Mouse (Mus musculus): ENCODE measurements around the gene Cped1.
A peak's percentile ranks its signal among the peaks of the same experiment; 100 is the strongest.
"Not testable (repeated sequence)": the region's sequence is repeated elsewhere in the genome, so short reads cannot be mapped to it uniquely, and the experiment has no call there.

Gene Cped1

DNA sequence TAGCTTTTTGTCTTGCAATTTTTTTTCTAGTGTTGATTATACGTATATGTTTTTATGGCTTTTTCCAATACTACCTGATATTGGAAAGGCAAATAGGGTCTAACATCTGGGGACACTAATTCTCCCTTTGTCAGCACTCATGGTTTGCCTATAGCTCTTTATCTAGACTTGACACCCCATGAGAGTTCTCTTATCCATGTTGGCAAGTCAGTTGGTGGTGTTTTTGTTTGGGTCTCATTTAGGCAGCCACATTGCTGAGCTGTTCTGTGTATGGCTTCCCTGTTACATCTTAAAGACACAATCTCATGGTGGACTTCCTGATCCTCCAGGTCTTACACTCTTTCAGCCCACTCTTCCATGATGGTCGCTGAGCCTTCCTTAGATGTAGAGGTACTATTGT is 42.1 kb downstream of the Cped1 start:
- no peak for DNase-seq

GRCm38 (mm10) chr6:22030381-22030780 is 44.7 kb downstream of the Cped1 start:
- DNase-seq: no peak

- no peak for DNase-seq
Measured at GRCm38 (mm10) chr6:22033188-22033587, 47.5 kb downstream of the Cped1 start.

- no peak for DNase-seq
Measured at GRCm38 (mm10) chr6:22035408-22035807, 49.7 kb downstream of the Cped1 start.

GRCm38 (mm10) chr6:22035895-22036294 is 50.2 kb downstream of the Cped1 start:
- no peak for DNase-seq

- DNase-seq: no peak
Measured at GRCm38 (mm10) chr6:22036396-22036795, 50.7 kb downstream of the Cped1 start.

- DNase-seq: no peak
Measured at GRCm38 (mm10) chr6:22036911-22037310, 51.2 kb downstream of the Cped1 start.

- DNase-seq: no peak
Measured at GRCm38 (mm10) chr6:22037441-22038050, 51.8 kb downstream of the Cped1 start.

DNA sequence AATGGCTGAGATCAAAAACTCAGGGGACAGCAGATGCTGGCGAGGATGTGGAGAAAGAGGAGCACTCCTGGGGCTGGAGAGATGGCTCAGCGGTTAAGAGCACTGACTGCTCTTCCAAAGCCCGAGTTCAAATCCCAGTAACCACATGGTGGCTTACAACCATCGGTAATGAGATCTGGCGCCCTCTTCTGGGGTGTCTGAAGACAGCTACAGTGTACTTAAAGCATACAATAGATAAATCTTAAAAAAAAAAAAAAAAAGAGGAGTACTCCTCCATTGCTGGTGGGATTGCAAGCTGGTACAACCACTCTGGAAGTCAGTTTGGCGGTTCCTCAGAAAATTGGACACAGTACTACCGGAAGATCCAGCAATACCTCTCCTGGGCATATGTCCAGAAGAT is 54.0 kb downstream of the Cped1 start:
- not testable (repeated sequence) for DNase-seq

DNA sequence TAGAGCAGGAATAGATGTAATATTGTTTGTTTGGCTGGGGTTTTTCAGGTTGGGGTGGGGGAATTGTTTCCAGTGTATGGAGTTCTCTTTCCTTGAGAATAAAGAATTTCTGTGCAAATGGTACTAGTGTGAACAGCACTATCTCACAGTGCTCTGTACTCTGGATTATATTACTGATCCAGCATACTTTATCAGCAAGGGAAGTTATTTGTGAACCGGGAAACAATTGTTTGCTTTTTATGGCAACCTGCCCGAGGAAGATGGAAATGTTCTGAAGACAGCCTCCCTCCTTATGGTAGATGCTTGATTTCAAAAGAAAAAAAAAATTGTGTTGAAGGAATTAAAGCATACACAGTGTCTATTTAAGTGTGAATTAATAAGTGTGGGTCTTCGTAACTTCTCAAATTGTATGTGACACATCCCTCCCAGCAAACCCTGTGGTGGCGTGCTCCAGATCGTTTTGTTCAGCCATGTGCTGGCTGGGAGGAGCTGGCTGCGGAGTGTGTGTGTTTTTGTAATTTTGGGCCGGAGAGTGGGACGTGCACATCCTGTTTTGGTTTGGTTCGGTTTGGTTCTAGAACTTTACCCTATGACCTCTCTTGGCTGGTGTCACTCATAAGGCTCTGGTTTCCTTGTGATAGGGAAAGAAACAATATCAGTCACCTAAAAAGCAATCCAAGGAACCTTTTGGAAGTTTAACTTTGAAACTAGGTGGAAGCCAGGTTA is 59.3 kb downstream of the Cped1 start:
- DNase-seq: peak; percentile 42

GRCm38 (mm10) chr6:22047101-22047500 is 61.4 kb downstream of the Cped1 start:
- peak; percentile 48 for DNase-seq

GRCm38 (mm10) chr6:22049093-22049492 is 63.4 kb downstream of the Cped1 start:
- no peak for DNase-seq

DNA sequence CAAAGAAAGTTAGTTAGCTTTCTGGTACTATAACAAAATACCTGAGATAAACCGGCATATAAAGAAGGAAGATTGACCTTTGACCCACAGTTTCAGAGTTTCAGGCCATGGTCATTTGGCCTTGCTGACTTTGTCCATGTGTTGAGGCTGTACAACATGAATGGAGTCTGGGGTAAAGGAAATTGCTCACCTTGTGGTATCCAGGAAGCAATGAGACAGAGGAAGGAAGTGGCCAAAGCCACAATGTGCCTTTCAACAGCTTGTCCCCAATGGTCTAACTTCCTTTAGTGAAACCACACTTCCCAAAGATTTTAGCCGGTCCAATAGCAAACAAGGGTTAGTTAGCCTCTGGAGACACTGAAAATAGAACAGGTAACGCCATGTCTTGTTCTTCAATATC is 65.8 kb downstream of the Cped1 start:
- peak; percentile 13 for DNase-seq

GRCm38 (mm10) chr6:22053014-22053413 is 67.3 kb downstream of the Cped1 start:
- no peak for DNase-seq

DNA sequence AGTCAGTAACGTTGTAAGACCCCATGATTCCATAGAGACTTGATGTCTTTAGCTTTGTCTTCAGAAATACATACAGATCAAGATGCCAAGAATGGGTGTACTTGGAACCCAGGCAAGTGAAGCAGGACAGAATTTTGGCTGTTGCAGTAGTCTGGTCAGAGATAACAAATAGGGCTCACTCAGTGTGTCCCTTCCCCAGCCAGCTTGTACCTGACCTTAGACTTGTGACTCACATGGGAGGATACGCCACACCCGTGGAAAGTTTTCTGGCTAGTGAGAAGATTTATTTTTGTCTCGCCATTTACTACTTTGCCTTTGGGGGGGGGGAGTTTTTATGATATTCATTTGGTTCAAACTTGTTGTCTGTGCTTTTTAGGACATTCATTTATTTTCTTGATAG is 78.6 kb downstream of the Cped1 start:
- DNase-seq: peak; percentile 33

GRCm38 (mm10) chr6:22070603-22071322 is 85.0 kb downstream of the Cped1 start:
- DNase-seq: no peak

- peak; percentile 12 for DNase-seq
Measured at GRCm38 (mm10) chr6:22071323-22071840, 85.7 kb downstream of the Cped1 start.

DNA sequence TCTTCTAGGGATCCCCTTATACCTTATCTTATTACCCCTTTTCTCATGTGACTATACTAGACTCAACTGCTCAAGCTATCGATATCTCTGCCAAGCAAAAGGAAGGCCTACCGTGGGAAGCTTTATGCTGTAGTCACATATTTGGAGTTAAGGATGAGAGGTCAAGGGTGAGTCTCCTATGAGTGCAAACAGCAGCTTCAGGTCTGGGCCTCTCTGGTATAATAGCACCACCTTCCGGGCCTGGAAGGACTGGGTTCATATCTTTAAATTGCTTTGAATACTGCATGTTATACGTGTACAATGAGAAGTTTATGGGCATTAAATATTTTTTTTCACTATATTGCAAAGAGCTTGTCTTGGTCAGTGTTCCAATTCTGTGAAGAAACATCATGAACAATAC is 87.0 kb downstream of the Cped1 start:
- DNase-seq: no peak

GRCm38 (mm10) chr6:22074232-22075083 is 88.7 kb downstream of the Cped1 start:
- DNase-seq: no peak

DNA sequence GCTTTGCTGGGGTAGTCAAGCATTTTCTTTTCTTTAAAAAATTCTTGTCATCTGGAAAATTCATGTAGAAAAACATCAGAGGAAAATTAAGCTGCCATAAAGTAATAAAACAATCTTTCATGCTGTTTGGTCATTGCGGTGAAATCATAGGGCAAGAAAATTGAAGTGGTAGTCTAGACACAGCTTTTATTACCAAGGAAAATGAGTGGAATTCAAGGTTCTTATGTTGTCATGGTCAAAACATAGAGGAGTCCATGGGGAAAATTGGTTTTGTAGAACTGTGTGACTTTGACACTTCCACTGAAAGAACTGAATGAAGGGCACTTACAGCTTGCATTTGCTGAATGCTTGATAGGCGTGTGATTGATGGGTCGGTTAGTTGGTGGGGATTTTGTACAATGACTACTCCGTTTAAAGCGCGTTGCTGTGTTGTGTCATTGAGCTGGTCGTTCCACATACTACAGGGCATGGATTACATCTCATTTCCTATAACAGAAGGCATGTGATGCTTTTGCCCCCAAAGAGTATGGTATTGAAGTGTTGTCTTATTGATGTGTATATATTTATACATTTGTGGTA is 93.1 kb downstream of the Cped1 start:
- DNase-seq: no peak

DNA sequence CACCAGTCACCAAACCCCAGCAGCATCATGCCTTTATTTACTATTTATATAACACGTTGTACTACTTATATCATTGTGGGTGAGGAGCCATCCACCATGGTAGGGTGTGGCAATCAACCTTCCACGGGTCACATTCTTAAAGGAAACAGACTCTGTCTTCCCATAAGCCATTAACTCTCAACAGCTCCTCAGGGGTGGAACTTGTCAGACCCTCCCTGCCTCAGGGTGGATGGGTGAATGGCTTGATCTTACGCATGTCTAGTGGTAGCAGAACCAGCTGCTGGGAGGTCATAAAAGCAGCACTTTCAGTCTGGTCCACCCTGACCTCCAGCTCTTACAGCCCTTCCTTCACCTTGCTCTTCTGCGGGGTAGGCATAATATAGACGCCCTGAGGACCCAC is 100.3 kb downstream of the Cped1 start:
- no peak for DNase-seq

DNA sequence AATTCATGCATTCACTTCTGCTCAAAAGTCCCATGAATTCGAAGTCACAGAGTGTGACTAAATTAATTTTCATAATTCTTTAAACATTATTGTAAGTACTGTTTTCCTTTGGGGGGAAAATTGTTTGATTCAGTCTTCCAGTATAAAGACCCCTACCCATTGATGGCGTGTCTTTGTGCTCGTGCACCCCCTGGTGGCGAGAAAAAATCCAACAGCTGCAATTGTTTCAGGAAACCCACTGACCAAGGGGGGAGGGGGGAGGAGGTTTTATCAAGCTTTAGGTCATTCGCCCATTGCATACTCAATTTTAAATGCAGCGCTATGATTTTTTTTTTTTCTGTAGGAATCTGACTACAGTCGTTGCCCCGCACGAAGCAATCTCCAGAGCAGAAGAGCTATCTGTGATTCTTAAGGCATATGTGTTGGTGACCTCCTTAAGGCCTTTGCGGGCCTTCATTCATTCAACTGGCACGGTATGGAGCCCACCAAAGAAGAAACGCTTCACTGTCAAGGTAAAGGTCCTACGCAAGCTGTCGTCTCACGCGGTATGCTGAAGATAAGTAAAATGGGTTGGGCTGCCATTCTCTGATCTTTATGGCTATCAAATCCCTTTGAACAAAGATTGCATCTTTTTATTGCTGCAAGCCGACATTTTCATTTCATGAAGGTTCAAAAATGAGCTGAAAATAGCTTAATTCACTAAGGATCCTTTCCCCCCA is 102.8 kb downstream of the Cped1 start:
- DNase-seq: peak; percentile 30
